Mouse (Mus musculus) Patski (cell line): Measurements from ENCODE around the gene Gm10234. TPM values are rescaled to one million over a fixed set of nuclear protein-coding genes. Genes with fewer than 3 reads are reported as not detected.

Experiments
- ATAC-seq: fragments of 100-300 bp; one replicate; pipeline ENCODE4 v1.8.0; 2021
- CTCF ChIA-PET: fragments of 350-600 bp; sonication (Branson Sonifier 250); formaldehyde crosslinking; loops from one replicate; lab custom pipeline; 2022; ENCODE audit warnings: inconsistent platforms; lab: Charles Lee
- POLR2A ChIA-PET: fragments of 350-600 bp; sonication (Branson Sonifier 250); formaldehyde crosslinking; loops from one replicate; lab custom pipeline; 2022; ENCODE audit warnings: antibody characterized with exemption, inconsistent platforms; lab: Charles Lee
- DNase-seq: peaks from one replicate; pipeline ENCODE4 v3.0.0-alpha.2; 2011; ENCODE audit warnings: low read depth, low spot score
- H3K27me3 ChIP-seq: fragments of 371-371 bp; one replicate; pipeline ENCODE4 v1.5.1; 2021
- CTCF ChIP-seq: fragments of 100-300 bp; IDR thresholded peaks from one replicate; pipeline ENCODE4 v1.5.1; 2021
- in situ Hi-C: fragments of 300-500 bp; cut with MboI; formaldehyde crosslinking; loops from 3 replicates; pipeline ENCODE4 v1.11.1; 2018; ENCODE audit warnings: low pct_unique_long_range_greater_than_20kb, mixed read lengths
- polyA plus RNA-seq: library from polyadenylated mRNA; unstranded; gene quantifications from one replicate; pipeline ENCODE4 v1.2.3, GENCODE M21; 2021

The Gm10234 gene
- polyA plus RNA-seq, 1 experiment from 2014 or later = not detected

DNA sequence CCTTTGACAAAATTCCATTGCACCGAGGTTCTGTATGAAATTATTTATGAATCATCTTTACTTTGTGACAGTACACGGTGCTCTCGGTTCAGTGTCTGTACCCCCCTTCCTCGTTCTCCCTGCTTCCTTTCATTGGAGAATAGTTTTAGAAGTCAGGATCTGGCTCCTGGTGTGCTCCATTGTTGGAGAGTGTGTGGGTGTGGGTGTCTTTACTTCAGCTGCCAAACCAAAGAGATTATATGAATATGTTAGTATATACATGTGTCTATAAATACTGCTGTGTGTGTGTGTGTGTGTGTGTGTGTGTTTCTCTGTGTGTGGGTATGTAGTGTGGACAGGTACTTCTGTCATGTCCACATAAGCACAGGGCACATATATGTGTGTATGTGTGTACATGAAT is 49.9 kb downstream of the Gm10234 start:
- ATAC-seq (no peak), DNase-seq (no peak)
- POLR2A ChIA-PET = no interaction called here
- TF ChIP-seq CTCF = no peak
- in situ Hi-C loops = no loop called here
- CTCF ChIA-PET = no interaction called here
- peaks cover 15% of the 10 kb centered on the region for H3K27me3 ChIP-seq

Other genes with a start within 250 kb of the Gm10234 start
- gene Kbtbd8, start 204.9 kb upstream of the Gm10234 start, polyA plus RNA-seq = 1.1 TPM